Mouse (Mus musculus): ENCODE measurements at regions not wholly inside any gene's neighbourhood (a gene's known extent, or its start where the extent isn't known, plus 50 kb on each side); places are given as distances from the start of the nearest gene placed in this dataset.

GRCm38 (mm10) chr11:37696981-37697380 lies 461.2 kb upstream of the Tenm2 start:
- no peak for TF ChIP-seq CTCF (IDR thresholded peaks at IDR 0.05; ENCODE audit: low read depth)
- no peak for TF ChIP-seq EP300 (IDR thresholded peaks at IDR 0.05; ENCODE audit: low read depth)
